Mouse (Mus musculus) mouse embryonic stem cell (cell line): ENCODE measurements around the gene Zfand4.
"Not testable (repeated sequence)": the region's sequence is repeated elsewhere in the genome, so short reads cannot be mapped to it uniquely, and the experiment has no call there.

Source experiments
- in situ Hi-C, 2 experiments: fragments of 300-500 bp; cut with MboI; formaldehyde crosslinking; loops; 1 replicate in 1 of 2; 3 replicates in 1 of 2; pipeline ENCODE4 v1.14.3; 2019 to 2020; ENCODE audit warnings: low sequenced_read_pairs in 2 of 2, low pct_unique_long_range_greater_than_20kb in 1 of 2, mixed read lengths in 1 of 2; ENCODE audit not compliant: unreplicated experiment in 1 of 2

Zfand4 gene

DNA sequence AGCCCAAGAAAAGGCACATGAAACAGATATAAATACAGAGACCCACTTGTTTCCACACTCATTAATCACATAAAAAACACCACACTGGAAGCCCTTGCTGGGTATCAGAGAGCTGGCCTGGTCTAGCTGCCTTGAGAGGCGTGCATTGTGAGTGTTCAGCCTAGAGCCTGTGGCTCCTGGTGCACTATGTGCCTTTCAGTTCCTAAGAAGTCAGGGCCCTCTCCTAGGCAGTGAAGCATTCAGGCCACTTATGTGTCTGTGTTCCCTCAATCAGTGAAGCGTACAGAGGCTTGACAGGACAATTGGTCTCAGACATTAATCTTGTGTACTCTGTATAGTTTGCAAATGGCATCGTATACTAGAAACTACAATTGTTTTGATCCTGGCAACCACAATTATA, 19.3 kb downstream of the Zfand4 start:
- in situ Hi-C loops: loop anchor here in 1 of 2 experiments (25.0 kb wide), 1 partner anchor 279 kb away; the partner anchor contains the start of genes Gm5580 and Olfr214

GRCm38 (mm10) chr6:116286321-116286720, 22.3 kb downstream of the Zfand4 start:
- in situ Hi-C loops: loop anchor here in 1 of 2 experiments (25.0 kb wide), 1 partner anchor 276 kb away; the partner anchor contains the start of genes Gm5580 and Olfr214

DNA sequence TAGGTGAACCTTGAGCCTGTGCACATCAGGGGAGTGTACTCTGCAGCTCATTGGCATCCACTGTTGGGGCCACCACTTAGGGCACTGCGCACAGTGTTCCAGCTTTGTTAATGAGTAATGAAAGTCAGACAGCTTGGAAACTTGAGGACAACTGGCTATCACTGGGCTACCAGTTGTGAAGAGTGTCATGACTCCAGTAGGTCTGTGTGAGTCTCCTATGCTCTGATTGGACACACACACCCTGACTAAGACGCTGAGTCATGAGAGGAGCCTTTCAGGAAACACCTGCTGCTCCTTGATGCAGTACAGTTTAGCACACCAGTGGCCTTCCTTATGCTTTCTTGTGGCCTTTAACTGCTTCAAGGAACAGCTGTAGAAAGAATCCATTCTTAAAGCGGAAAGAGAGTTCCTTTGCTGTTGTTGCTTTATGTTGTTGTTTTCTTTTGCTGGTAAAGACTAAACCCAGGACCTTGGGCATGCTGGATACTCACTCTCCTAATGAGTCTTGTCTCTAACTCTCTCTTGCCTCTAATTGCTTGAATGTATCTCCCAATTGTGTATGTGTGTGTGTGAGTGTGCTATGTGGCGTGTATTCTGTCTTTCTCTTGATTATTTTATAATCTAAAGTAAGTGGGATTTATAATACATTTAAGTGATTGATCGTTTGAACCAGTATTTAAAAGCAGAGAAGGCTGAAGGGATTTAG, 23.0 kb downstream of the Zfand4 start:
- in situ Hi-C loops: loop anchor here in 1 of 2 experiments (25.0 kb wide), 1 partner anchor 275 kb away; the partner anchor contains the start of genes Gm5580 and Olfr214

DNA sequence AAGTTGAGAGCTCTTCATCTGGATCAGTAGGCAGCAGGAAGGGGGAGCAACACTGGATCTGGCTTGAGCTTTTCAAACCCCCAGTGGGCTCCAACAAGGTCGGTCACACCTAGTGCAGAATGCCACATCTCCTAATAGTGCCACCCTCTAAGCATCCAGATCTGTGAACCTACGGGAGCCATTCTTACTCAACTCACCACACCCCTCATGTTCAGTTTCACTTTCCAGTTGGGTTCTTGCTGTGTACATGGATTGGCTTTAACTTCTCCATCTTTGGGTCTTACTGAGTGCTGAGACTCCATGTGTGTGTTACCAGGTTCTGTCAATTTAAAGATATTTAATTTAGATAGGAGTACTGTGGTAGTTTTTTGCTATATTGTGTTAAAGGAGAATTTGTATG, 47.4 kb downstream of the Zfand4 start:
- in situ Hi-C loops: no loop called here

DNA sequence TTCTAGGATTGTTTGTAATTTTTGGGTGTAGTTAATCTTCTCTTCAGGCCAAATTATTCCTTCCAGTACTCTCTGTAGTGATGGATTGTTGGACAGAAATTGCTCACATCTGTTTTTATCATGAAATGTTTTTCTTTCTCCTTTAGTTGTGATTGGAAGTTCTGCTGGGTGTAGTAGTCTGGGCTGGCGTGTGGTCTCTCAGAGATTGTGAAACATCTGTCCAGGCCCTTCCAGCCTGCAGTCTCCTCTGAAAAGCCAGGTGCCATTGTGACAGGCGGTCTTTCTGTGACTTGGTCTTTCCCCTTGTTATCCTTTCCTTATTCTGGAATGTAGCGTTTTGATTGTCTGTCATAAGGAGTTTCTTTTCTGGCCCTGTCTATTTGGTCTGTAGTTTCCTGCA, 55.2 kb downstream of the Zfand4 start:
- in situ Hi-C loops: no loop called here

DNA sequence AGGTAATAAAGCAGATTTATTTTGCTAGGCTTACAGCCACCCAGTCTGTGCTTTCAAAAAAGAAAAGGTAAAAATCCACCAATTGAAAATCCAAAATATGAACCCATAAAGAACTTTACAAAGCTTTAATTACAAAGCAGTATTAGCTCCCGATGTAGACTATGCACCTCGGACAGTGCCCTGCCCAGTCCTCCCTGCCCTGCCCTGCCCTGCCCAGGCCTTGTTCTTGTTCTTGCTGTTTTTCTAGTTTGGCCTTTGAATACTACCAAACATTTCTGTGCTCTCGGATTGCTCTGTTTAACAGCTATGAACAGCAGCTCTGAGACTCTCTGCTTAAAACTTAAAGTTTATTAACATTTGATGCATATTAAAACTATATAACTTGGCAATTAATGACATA, 62.6 kb downstream of the Zfand4 start:
- in situ Hi-C loops: no loop called here

DNA sequence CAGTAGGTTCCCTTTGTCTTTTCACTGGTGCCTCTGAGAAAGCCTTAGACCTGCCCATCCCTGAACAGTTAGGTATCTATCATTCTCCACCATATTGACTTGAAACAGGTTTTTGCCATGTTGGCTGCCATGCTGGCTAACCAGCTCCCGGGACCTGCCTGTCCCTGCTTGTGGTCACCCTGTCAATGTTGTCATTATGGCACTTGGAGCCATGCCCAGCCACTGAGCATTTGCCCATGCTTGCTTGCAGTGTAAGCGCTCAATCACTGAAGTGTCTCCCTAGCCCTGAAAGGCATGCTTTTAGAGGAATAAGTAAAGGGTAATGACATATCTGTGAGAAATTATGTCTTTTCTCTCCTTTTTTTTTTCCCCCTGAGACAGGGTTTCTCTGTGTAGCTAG, 67.4 kb downstream of the Zfand4 start:
- in situ Hi-C loops: no loop called here

GRCm38 (mm10) chr6:116337466-116337834, 73.4 kb downstream of the Zfand4 start:
- in situ Hi-C loops: no loop called here

DNA sequence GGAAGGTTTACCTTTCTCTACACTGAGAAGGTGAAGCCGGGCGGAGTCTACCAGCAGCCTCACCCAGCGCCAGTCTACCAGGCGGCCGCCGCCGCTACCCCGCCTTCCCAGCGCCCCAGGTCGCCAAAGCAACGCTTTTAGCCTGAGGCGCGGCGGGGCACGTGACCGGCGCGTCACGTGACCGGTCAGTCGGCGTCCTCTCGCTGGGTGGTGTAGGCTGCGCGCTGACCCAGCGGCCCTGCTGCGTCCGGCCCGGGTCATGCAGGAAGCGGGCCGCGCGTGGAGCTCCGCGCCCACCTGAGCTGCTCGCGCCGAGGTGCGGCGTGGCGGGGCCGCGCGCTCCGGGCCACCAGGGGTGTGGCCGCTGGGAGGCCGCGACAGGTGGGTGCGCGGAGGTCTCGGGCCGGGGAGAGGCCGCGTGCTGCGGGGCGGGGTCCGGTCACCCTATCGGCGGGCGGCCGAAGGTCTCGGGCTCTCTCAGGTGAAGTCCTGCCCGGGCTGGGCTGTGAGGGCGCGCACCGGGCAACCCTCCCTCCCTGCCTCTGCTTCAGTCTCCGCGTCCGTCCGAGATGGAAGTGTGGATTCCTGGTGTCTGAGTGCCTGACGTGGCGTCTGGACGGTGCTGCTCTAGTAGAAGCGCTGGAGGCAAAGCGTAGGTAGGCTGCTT, 73.9 kb downstream of the Zfand4 start, which contains the start of gene March8:
Gene March8 (plus strand): TSS at position 190 of the 667 bp plus-strand sequence.
- in situ Hi-C loops: no loop called here

DNA sequence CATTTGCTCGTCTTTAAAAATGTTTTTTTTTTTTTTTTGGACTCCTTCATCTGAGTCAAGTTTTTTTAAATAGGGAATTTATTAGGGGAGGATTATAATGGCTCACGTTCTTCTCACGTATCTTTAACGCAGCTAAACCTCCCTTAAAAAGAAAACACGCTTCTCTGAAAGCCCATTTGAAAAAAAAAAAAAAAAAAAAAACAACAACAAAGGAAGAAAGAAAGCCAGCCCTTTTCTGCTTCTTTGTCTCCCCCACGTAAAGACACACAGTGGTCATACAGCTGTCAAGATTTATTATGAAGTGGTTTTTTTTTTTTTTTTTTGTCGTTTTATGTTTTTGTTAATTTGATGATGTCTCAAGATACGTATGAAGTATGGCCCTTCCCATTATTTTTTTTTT, 74.5 kb downstream of the Zfand4 start:
- in situ Hi-C loops: no loop called here

- in situ Hi-C loops: no loop called here
Observed at GRCm38 (mm10) chr6:116339088-116339487, 75.1 kb downstream of the Zfand4 start.

DNA sequence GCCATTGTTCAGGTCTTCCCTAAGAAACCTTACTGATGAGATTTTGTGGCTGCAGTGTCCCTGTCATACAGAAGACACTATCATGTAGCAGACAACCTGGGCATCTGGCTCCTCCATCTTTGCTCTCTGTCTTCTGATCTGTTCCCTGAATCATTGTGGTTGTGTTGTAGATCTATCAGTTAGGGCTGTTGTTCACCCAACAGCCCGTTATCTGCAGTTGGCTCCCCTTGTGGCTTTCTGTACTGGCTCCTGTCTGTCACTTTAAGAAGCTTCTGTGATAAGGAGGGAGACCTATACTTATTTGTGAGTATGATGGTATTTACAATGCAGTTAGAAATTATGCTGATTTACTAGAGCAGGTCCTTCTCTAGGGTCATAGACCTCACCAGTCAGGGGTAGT, 76.5 kb downstream of the Zfand4 start:
- in situ Hi-C loops: no loop called here

DNA sequence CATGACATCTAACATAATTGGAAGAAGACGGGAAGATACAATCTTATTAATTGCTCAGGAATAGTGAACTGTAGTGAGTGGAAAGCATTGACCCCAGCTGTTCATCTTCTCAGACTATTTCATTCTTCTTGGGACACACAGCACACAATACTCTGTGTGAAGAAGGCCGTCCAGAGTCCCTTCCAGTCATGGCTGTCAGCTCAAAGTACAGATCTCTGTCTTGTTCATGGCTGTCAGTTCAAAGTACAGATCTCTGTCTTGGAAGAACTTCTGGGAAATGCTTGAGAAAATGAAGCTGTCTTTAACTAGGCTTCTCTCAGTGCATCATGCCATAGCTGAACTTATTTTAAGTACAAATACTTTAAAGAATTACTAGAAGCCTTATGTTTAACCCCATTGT, 83.9 kb downstream of the Zfand4 start:
- in situ Hi-C loops: no loop called here

GRCm38 (mm10) chr6:116349997-116350396, 86.0 kb downstream of the Zfand4 start:
- in situ Hi-C loops: no loop called here

DNA sequence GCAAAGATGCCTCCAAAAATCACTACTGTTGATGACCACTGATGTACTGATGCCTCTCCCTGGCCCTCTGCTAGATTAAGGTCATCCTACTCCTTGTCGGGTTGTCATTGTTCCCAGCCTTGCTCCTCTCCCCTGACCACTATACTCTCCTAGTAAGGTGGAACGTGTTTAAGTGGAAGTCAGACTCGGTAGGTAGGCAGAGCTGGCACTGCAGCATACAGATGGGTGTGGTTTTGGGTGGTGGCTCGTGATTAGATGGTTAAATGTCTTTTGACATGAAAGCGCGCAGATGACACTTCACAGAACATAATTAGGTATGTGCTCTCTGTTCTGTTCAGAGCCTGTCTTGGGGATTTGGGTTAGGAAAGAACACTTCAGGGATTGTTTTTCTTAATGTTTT, 86.6 kb downstream of the Zfand4 start:
- in situ Hi-C loops: no loop called here

GRCm38 (mm10) chr6:116351534-116351933, 87.5 kb downstream of the Zfand4 start:
- in situ Hi-C loops: no loop called here

DNA sequence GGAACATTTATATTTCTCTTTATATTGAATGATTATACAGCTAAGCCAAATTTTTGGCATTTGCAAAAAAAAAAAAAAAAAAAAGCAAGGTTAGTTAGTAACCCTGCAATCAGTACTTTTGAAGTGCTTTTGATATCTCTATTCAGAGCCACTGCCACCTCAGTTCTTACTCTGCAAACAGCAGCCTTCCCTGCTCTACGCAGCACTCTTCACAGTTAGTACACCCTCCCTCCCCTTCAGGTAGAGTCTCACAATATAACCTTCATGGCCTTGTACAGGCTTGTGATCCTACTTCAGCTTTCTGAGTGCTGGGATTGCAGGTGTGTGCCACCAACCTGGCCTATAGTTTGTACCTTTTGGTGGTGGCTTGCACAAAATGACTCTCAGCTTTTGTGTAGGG, 89.4 kb downstream of the Zfand4 start:
- in situ Hi-C loops: no loop called here

DNA sequence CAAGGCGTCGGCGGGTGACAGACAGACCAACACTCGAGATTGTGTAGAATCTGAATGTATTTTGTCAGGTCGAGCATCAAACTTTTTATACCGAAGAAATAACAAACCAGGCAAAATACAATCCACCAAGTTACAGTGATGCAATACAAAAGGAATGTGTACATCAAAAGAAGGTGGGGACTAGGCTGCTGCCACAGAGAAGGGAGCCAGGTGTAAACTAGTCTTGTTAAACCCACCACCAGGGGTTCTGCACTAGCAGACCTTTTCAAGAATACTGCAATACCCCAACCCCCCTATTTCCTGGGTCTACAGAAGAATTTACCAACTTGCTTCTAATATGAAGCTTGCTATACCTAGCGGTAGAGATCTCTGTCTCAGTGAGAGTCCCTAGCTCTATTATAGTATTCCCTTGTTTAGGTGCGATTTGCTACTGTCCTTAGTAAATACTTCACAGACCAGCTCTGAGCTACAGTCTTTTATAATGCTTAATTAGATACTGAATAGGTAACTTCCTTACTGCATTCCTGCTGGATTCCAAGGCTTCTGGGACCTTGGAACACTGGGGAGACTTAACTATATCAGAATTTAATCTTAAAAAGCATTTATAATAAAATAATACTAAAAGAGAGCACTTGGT, 92.4 kb downstream of the Zfand4 start:
- in situ Hi-C loops: not testable (repeated sequence)

DNA sequence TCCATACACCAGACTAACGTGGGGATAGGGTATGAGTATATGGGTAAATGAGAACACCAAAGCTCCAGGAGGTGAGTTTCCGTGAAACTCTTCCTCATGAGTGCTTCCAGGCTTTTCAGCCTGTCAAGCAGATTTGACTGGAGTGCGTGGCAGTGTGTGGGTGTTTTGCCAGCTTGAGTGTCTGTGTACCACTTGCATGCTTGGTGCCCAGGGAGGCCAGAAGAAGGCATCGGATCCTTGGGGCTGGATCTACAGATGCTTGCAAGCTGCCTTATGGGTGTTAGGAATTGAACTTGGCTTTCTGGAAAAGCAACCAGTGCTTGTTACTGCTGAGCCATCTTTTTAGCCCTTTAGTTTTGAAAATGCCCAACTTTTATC, 92.9 kb downstream of the Zfand4 start:
- in situ Hi-C loops: no loop called here

DNA sequence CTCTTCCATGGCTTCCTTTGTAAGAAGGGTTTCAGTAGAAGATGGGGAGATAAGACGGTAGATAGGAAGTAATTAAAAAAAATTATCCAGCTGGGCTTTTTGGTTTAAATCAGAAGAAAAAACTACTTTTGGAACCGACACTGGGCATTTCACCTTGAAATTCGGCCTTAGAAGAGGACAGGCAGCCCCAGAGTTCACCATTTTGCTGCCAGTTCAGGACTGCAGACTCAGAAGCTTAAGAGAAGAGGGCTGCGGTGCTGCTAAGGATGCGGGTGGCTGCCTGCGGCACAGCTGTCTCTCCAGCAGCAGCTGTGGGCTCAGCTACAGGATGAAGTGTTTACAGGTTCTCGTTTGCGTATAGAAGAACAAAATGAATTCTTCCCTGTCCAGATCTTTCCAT, 94.0 kb downstream of the Zfand4 start:
- in situ Hi-C loops: no loop called here
